Mouse (Mus musculus) limb, embryonic 12.5 days (tissue): ENCODE data around the gene Eno1. TPM values are rescaled to one million over a fixed set of nuclear protein-coding genes. Genes with fewer than 3 reads are reported as not detected.

ENCODE experiments used
- ATAC-seq: fragments of 200-750 bp; cut with Nextera tagmentation; 2 replicates; pipeline ENCODE4 v1.8.0; 2017; ENCODE audit warnings: low read depth, moderate TSS enrichment; ENCODE audit not compliant: insufficient number of reproducible peaks, insufficient read depth, low FRiP score, low TSS enrichment
- H3K27ac ChIP-seq: fragments of 300-500 bp; sonication (generic); 2 replicates; pipeline ENCODE4 v1.5.1; 2016; ENCODE audit warnings: mild to moderate bottlenecking, moderate library complexity
- H3K27me3 ChIP-seq: fragments of 300-500 bp; sonication (generic); 2 replicates; pipeline ENCODE4 v1.6.1; 2016; ENCODE audit warnings: mild to moderate bottlenecking, moderate library complexity
- H3K36me3 ChIP-seq: fragments of 300-500 bp; sonication (generic); 2 replicates; pipeline ENCODE4 v1.6.1; 2016; ENCODE audit warnings: mild to moderate bottlenecking, moderate library complexity
- H3K4me1 ChIP-seq: fragments of 300-500 bp; sonication (generic); replicated peaks from 2 replicates; pipeline ENCODE4 v1.6.1; 2016
- H3K4me2 ChIP-seq: fragments of 300-500 bp; sonication (generic); 2 replicates; pipeline ENCODE4 v1.6.1; 2016; ENCODE audit warnings: mild to moderate bottlenecking, moderate library complexity
- H3K4me3 ChIP-seq: fragments of 300-500 bp; sonication (generic); replicated peaks from 2 replicates; pipeline ENCODE4 v1.5.1; 2016; ENCODE audit warnings: mild to moderate bottlenecking
- H3K9ac ChIP-seq: fragments of 300-500 bp; sonication (generic); replicated peaks from 2 replicates; pipeline ENCODE4 v1.6.1; 2016; ENCODE audit warnings: mild to moderate bottlenecking, moderate library complexity
- H3K9me3 ChIP-seq: fragments of 300-500 bp; sonication (generic); 2 replicates; pipeline ENCODE4 v1.6.1; 2016; ENCODE audit warnings: mild to moderate bottlenecking, moderate library complexity
- WGBS: fragments of 180-500 bp; shearing (Covaris S2); methylation state at CpG from one replicate; pipeline ENCODE4 v1.1.7; 2016; 5-methylcytosine and 5-hydroxymethylcytosine counted together
- polyA plus RNA-seq: library from polyadenylated mRNA; unstranded; fragments of >200 nt; fragmentation: Nextera tagmentation; extraction: Ambion mirVana; gene quantifications from 2 replicates; pipeline ENCODE4 v1.2.1, GENCODE M21; 2016

The Eno1 gene
- polyA plus RNA-seq, 1 experiment from 2014 or later = 1,872 TPM

GRCm38 (mm10) chr4:150238433-150239086, 2.0 kb downstream of the Eno1 start:
- H3K9me3 ChIP-seq = no peaks in the 10 kb centered on the region
- ATAC-seq = no peak
- H3K4me2 ChIP-seq = peak overlapping the region; percentile 84
- H3K27me3 ChIP-seq = no peaks in the 10 kb centered on the region
- peak overlapping the region; percentile 85 for H3K9ac ChIP-seq
- peak overlapping the region; percentile 99 for H3K27ac ChIP-seq
- 4% methylated on average over 3 of the region's 3 CpGs for WGBS
- H3K4me1 ChIP-seq = peaks cover 48% of the 10 kb centered on the region
- peak overlapping the region; percentile 72 for H3K4me3 ChIP-seq
- H3K36me3 ChIP-seq = peaks cover 42% of the 10 kb centered on the region

- no peak for ATAC-seq
- peak overlapping the region; percentile 84 for H3K4me2 ChIP-seq
- H3K36me3 ChIP-seq = peaks cover 47% of the 10 kb centered on the region
- H3K27ac ChIP-seq = peak overlapping the region; percentile 99; the same call in 1 of the 2 replicates
- H3K9ac ChIP-seq = peak overlapping the region; percentile 85
- no peaks in the 10 kb centered on the region for H3K9me3 ChIP-seq
- peak overlapping the region; percentile 72 for H3K4me3 ChIP-seq
- H3K27me3 ChIP-seq = no peaks in the 10 kb centered on the region
- 20% methylated on average over 5 of the region's 5 CpGs for WGBS
- H3K4me1 ChIP-seq = peaks cover 48% of the 10 kb centered on the region
These were observed 2.6 kb downstream of the Eno1 start for GRCm38 (mm10) chr4:150239087-150239480.

GRCm38 (mm10) chr4:150239503-150239902, 3.0 kb downstream of the Eno1 start:
- 26% methylated on average over 6 of the region's 6 CpGs for WGBS
- Histone ChIP-seq H3K36me3 (peaks cover 51% of the 10 kb centered on the region), H3K27me3 (no peaks in the 10 kb centered on the region), H3K27ac (peak overlapping the region; percentile 99), H3K4me3 (peak overlapping the region; percentile 72), H3K4me1 (peaks cover 46% of the 10 kb centered on the region), H3K9ac (0 out of 2 replicates have a peak overlapping the region, but pooled peaks have one; percentile 12), H3K9me3 (no peaks in the 10 kb centered on the region), H3K4me2 (peak overlapping the region; percentile 84)
- ATAC-seq = no peak

- Histone ChIP-seq H3K27ac (peak overlapping the region; percentile 77), H3K27me3 (no peaks in the 10 kb centered on the region), H3K9ac (0 out of 2 replicates have a peak overlapping the region, but pooled peaks have one; percentile 18), H3K36me3 (peaks cover 56% of the 10 kb centered on the region), H3K4me1 (peaks cover 42% of the 10 kb centered on the region), H3K9me3 (no peaks in the 10 kb centered on the region), H3K4me3 (peak overlapping the region; percentile 72), H3K4me2 (peak overlapping the region; percentile 84)
- 6% methylated on average over 6 of the region's 6 CpGs for WGBS
- no peak for ATAC-seq
These were observed 3.4 kb downstream of the Eno1 start for GRCm38 (mm10) chr4:150239951-150240368.

GRCm38 (mm10) chr4:150240381-150240886, 3.9 kb downstream of the Eno1 start:
- no peaks in the 10 kb centered on the region for H3K9me3 ChIP-seq
- H3K36me3 ChIP-seq = peaks cover 61% of the 10 kb centered on the region
- no peaks in the 10 kb centered on the region for H3K27me3 ChIP-seq
- H3K4me3 ChIP-seq = peak overlapping the region; percentile 15; the same call in 1 of the 2 replicates
- peak overlapping the region; percentile 36 for H3K4me2 ChIP-seq
- H3K4me1 ChIP-seq = peaks cover 38% of the 10 kb centered on the region
- WGBS = 52% methylated on average over 1 of the region's 1 CpGs
- no peak for ATAC-seq
- H3K9ac ChIP-seq = no peak overlapping the region
- H3K27ac ChIP-seq = no peak overlapping the region

GRCm38 (mm10) chr4:150241708-150242107, 5.2 kb downstream of the Eno1 start:
- Histone ChIP-seq H3K27ac (no peak overlapping the region), H3K4me2 (peak overlapping the region; percentile 26; the same call in 1 of the 2 replicates), H3K9ac (peak overlapping the region; percentile 24; the same call in 1 of the 2 replicates), H3K4me1 (peaks cover 38% of the 10 kb centered on the region), H3K4me3 (0 out of 2 replicates have a peak overlapping the region, but pooled peaks have one; percentile 3), H3K27me3 (no peaks in the 10 kb centered on the region), H3K9me3 (no peaks in the 10 kb centered on the region), H3K36me3 (peaks cover 73% of the 10 kb centered on the region)
- 71% methylated on average over 4 of the region's 4 CpGs for WGBS
- no peak for ATAC-seq

GRCm38 (mm10) chr4:150242745-150243144, 6.2 kb downstream of the Eno1 start:
- Histone ChIP-seq H3K27me3 (no peaks in the 10 kb centered on the region), H3K27ac (no peak overlapping the region), H3K36me3 (peaks cover 84% of the 10 kb centered on the region), H3K9me3 (no peaks in the 10 kb centered on the region), H3K4me1 (peaks cover 38% of the 10 kb centered on the region), H3K4me2 (no peak overlapping the region), H3K4me3 (no peak overlapping the region), H3K9ac (no peak overlapping the region)
- no peak for ATAC-seq
- WGBS = 84% methylated on average over 5 of the region's 5 CpGs

- Histone ChIP-seq H3K9ac (no peak overlapping the region), H3K36me3 (peaks cover 96% of the 10 kb centered on the region), H3K4me2 (no peak overlapping the region), H3K27ac (no peak overlapping the region), H3K4me1 (peaks cover 16% of the 10 kb centered on the region), H3K9me3 (no peaks in the 10 kb centered on the region), H3K4me3 (no peak overlapping the region), H3K27me3 (no peaks in the 10 kb centered on the region)
- ATAC-seq = no peak
- WGBS = 60% methylated on average over 2 of the region's 2 CpGs
These were observed 9.4 kb downstream of the Eno1 start for GRCm38 (mm10) chr4:150245876-150246275.

- Histone ChIP-seq H3K27ac (no peak overlapping the region), H3K36me3 (peaks cover 89% of the 10 kb centered on the region), H3K9me3 (no peaks in the 10 kb centered on the region), H3K27me3 (no peaks in the 10 kb centered on the region), H3K4me1 (no peaks in the 10 kb centered on the region), H3K4me2 (no peak overlapping the region), H3K9ac (no peak overlapping the region), H3K4me3 (no peak overlapping the region)
- 73% methylated on average over 5 of the region's 5 CpGs for WGBS
- ATAC-seq = no peak
These were observed 11.5 kb downstream of the Eno1 start for GRCm38 (mm10) chr4:150248009-150248408.

GRCm38 (mm10) chr4:150248917-150249316, 12.4 kb downstream of the Eno1 start:
- Histone ChIP-seq H3K4me3 (no peak overlapping the region), H3K4me1 (no peaks in the 10 kb centered on the region), H3K9me3 (no peaks in the 10 kb centered on the region), H3K27ac (no peak overlapping the region), H3K9ac (no peak overlapping the region), H3K27me3 (no peaks in the 10 kb centered on the region), H3K4me2 (no peak overlapping the region), H3K36me3 (peaks cover 81% of the 10 kb centered on the region)
- no peak for ATAC-seq
- 88% methylated on average over 5 of the region's 5 CpGs for WGBS

GRCm38 (mm10) chr4:150249731-150250270, 13.3 kb downstream of the Eno1 start:
- Histone ChIP-seq H3K4me3 (no peak overlapping the region), H3K9ac (no peak overlapping the region), H3K4me1 (no peaks in the 10 kb centered on the region), H3K27me3 (no peaks in the 10 kb centered on the region), H3K4me2 (no peak overlapping the region), H3K27ac (no peak overlapping the region), H3K9me3 (no peaks in the 10 kb centered on the region), H3K36me3 (peaks cover 72% of the 10 kb centered on the region)
- WGBS = 87% methylated on average over 5 of the region's 5 CpGs
- ATAC-seq = no peak
